Mouse (Mus musculus): ENCODE data around the gene Rps6ka3.

The Rps6ka3 gene

DNA sequence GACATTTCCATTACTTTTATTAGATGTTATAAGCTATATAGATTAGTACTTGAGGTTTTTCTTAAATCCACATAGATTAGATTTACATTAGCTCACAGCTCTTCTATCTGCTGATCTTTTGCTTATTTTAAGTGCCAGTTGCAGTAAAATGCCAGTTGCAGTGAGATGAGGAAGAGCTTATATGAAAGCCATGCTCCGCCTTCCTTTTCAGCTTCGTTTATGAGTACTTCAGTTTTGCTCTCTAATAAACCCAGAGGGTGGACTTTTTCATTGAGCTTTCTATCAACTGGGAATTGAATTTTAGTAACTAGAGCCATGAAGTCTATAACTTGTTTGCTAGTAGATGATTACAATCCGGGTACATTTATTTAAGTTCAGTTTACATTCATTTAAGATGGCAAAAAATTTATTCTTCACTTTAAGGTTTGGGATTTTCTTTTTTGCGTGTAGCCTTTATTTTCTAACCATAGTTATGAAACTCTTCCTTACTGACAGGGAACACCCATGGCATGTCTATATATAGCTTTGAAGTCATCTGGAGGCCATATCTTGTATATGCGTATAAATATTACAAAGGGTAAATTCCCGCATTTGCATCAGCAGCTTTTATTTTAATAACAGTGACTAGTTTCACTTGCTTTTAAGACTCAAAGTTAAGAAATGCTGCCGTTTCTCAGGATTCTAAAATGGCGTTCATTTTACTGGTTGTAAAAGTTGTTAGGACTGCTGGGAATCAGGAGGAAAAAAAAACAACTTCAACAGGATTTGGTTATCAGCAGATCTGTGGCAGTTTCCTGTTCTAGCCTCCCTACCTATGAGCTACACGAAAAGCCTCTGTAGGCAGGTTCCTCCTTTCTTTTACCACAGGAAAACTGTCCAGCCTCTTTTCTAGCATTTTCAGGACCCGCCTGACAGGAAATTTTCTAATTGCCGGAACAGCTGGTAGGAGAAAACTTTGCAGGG lies 92.5 kb downstream of the Rps6ka3 start:
- in situ Hi-C loops (cut with MboI; ENCODE audit: unreplicated experiment in 2 of 2) = no loop called here

- in situ Hi-C loops (cut with MboI; ENCODE audit: unreplicated experiment in 2 of 2) = no loop called here
These were observed 105.2 kb downstream of the Rps6ka3 start for GRCm38 (mm10) chrX:159315293-159315692.

DNA sequence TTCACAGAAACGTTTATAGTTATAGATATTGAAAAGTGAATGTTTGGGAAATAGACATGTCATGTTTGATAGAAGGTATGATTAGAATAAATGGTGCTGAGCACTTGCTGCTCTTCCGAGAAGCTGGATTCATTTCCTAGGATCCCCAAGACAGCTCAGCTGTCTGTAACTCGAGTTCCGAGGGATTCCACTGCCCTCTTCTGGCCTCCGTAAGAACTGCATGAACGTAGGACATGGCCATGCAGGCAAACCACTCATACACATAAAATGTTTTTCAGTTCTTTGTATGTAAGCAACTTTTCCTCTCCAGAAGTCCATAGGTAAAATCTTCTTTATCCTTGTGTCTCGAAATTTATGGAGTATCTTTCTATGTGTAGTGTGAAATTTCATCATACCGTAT lies 111.2 kb downstream of the Rps6ka3 start:
- in situ Hi-C loops (cut with MboI; ENCODE audit: unreplicated experiment in 2 of 2) = loop anchor here (5.0 to 10.0 kb wide), 2 partner anchors 277 to 279 kb away; no protein-coding TSS in a partner anchor

GRCm38 (mm10) chrX:159364506-159364905 lies 154.4 kb downstream of the Rps6ka3 start:
- in situ Hi-C loops (cut with MboI; ENCODE audit: unreplicated experiment in 2 of 2) = no loop called here

- in situ Hi-C loops (cut with MboI; ENCODE audit: unreplicated experiment in 2 of 2) = no loop called here
These were observed 162.0 kb downstream of the Rps6ka3 start, which contains the start of gene Eif1ax for GRCm38 (mm10) chrX:159371831-159372752. Eif1ax (plus strand) TSS chrX:159372178.

DNA sequence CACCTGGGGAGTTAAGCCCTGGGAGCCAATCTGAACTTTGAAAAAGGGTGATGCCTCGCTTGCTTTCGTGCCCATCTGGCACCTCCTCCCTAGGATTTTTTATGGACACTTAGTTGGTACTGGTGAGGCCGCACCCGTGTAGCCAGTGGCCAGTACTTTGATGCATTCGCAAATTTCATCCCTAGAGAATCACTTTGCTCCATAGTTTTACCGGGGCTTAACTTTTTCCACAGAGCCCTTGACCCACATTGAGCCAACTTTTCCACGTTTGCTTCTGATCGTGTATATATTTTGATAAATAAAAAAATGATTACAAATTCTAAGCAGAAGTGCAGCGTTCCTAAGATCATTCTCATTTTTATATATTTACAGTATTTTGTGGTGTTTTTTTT lies 162.6 kb downstream of the Rps6ka3 start:
- in situ Hi-C loops (cut with MboI; ENCODE audit: unreplicated experiment in 2 of 2) = no loop called here

- in situ Hi-C loops (cut with MboI; ENCODE audit: unreplicated experiment in 2 of 2) = no loop called here
These were observed 177.0 kb downstream of the Rps6ka3 start for GRCm38 (mm10) chrX:159387105-159387504.

DNA sequence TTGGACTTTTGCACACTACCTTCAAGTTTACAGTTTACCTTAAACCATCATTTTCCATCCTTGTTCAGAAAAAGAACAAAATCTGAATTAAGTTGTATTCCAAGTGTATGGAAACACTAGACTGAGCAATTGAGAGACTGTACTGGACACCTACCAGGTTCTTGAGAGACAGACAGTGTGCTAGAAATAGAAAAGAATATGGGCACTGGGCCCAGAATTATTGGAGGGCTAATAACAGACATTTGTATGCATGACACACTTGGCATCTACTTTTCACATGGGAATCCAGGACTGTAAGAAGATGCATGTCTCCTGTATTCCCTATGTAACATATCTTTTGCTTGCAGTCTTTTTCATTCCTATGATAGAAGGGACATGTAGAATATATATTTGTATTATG lies 178.8 kb downstream of the Rps6ka3 start:
- in situ Hi-C loops (cut with MboI; ENCODE audit: unreplicated experiment in 2 of 2) = no loop called here

DNA sequence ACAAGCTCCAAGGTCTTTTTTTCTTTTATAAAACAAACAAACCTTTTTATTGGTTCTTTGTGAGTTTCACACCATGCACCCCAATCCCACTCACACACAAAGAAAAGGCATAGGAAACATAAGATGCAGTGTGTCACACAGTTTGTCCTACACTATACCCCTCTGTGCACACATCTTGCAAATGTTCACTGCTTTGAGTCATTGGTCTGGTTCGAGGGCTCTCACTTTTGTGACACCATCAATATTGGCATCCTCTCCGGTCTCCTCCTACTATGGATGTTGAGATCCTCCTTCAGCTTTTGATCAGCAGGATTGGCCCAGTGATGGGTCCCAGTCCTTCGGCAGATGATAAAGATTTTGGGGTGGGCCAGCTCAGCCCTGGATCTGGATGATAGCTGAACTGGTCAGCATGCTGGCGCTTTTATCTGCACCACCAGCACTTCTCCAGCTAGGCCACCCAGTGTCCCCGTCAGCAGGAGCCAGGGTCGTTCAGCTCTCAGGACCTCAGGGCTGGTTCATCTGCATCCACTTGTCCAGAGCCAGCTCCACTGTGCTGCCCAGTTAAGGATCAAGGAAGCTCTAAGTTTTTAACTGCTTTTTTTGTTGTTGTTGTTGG lies 180.3 kb downstream of the Rps6ka3 start:
- in situ Hi-C loops (cut with MboI; ENCODE audit: unreplicated experiment in 2 of 2) = no loop called here

DNA sequence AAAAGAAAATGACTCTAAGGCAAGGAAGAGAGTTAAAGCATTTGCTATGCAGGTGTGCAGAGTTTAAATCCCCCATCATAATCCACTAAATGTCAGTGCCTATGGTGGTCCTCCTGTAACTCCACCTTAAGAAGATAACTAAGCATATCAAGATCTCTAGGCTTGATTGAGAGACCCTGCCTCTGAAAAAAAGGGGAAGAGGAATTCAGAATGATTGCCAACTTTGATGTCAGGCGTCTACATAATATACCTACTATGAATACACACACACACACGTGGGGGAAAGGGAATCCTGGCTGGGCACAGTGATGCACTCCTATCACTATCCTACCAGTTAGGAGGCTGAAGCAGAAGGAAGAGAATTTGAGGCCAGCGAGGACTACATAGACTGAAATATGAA lies 181.1 kb downstream of the Rps6ka3 start:
- in situ Hi-C loops (cut with MboI; ENCODE audit: unreplicated experiment in 2 of 2) = no loop called here

- in situ Hi-C loops (cut with MboI; ENCODE audit: unreplicated experiment in 2 of 2) = loop anchor here (5.0 to 10.0 kb wide), 2 partner anchors 364 to 1677 kb away; no protein-coding TSS in a partner anchor
These were observed 199.1 kb downstream of the Rps6ka3 start for GRCm38 (mm10) chrX:159409253-159409652.

GRCm38 (mm10) chrX:159414130-159414828 lies 204.2 kb downstream of the Rps6ka3 start, which contains the start of gene Map7d2:
Map7d2 (plus strand) TSS chrX:159414572.
- in situ Hi-C loops (cut with MboI; ENCODE audit: unreplicated experiment in 2 of 2) = no loop called here

DNA sequence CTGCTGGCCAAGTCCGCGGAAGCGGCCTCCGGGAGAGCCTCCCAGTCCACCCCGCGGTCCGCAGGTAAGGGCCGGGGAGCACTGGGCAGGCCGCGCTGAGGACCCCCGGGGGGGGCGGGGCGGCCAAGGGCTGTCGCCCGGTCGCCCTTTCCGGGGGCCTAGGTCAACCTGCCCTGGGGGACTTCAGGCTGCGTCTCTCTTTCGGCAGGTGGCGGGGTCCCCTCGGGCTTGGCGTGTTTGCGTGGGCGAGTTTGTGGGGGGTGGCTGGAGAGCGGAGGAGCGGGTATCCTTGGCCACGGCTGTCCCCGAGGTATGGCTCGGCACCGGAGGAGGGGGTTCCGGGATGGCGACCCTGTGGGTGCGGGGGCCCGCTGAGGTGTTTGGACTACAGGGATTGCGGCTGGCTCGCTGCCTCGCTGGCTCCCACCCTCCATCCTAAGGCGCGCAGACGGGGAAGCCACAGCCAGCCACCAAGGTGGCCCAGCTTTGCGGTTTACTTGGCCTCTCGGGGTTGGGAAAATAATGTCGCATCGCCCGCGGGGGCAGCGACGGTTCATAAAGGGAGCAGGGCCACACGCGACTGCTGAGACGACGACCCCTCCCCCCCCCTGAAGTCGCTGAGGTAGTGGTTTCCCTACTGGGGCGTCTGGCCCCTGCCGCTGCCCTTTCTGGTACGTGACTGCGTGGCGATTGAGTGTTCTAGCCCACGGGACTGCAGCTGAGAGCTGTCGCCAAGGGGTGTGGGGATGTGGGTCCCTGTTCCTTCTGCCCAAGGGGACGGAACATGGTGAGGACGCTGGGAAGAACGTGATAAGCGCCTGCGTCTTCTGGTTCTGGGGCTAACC lies 204.9 kb downstream of the Rps6ka3 start:
- in situ Hi-C loops (cut with MboI; ENCODE audit: unreplicated experiment in 2 of 2) = no loop called here

Measured in v-Abl transformed pro-B cells (cell line).